Mouse (Mus musculus) midbrain, postnatal 0 days (tissue): ENCODE results near the gene Rapgef1. TPM values are rescaled to one million over a fixed set of nuclear protein-coding genes. Genes with fewer than 3 reads are reported as not detected.
A peak's percentile ranks its signal among the peaks of the same experiment; 100 is the strongest.

ENCODE experiments used
- ATAC-seq: fragments of 200-750 bp; cut with Nextera tagmentation; 2 replicates; pipeline ENCODE4 v1.8.0; 2017; ENCODE audit warnings: moderate number of reproducible peaks, mild to moderate bottlenecking, moderate TSS enrichment, moderate library complexity; ENCODE audit not compliant: low FRiP score
- DNase-seq: peaks from one replicate; pipeline ENCODE4 v3.0.0-alpha.2; 2015; ENCODE audit warnings: low spot score
- H3K27ac ChIP-seq: fragments of 300-500 bp; sonication (generic); 2 replicates; pipeline ENCODE4 v1.5.1; 2014; ENCODE audit warnings: low read depth, mild to moderate bottlenecking, low read length, mixed read lengths
- H3K27me3 ChIP-seq: fragments of 300-500 bp; sonication (generic); 2 replicates; pipeline ENCODE4 v1.6.1; 2014; ENCODE audit warnings: low read length, control low read depth, mixed read lengths; ENCODE audit not compliant: insufficient read depth
- H3K36me3 ChIP-seq: fragments of 300-500 bp; sonication (generic); 2 replicates; pipeline ENCODE4 v1.6.1; 2014; ENCODE audit warnings: low read length, control low read depth, mixed read lengths; ENCODE audit not compliant: insufficient read depth
- H3K4me1 ChIP-seq: fragments of 300-500 bp; sonication (generic); 2 replicates; pipeline ENCODE4 v1.6.1; 2014; ENCODE audit warnings: mild to moderate bottlenecking, control low read depth, antibody characterized with exemption, low read length, mixed read lengths; ENCODE audit not compliant: insufficient read depth
- H3K4me2 ChIP-seq: fragments of 300-500 bp; sonication (generic); 2 replicates; pipeline ENCODE4 v1.6.1; 2014; ENCODE audit warnings: low read depth, mild to moderate bottlenecking, low read length, mixed read lengths; ENCODE audit not compliant: poor library complexity, severe bottlenecking
- H3K4me3 ChIP-seq: fragments of 300-500 bp; sonication (generic); 2 replicates; pipeline ENCODE4 v1.5.1; 2014; ENCODE audit warnings: low read depth, mild to moderate bottlenecking, low read length, moderate library complexity
- H3K9ac ChIP-seq: fragments of 300-500 bp; sonication (generic); replicated peaks from 2 replicates; pipeline ENCODE4 v1.6.1; 2014; ENCODE audit warnings: mild to moderate bottlenecking, low read length, moderate library complexity, mixed read lengths; ENCODE audit not compliant: poor library complexity, severe bottlenecking
- H3K9me3 ChIP-seq: fragments of 300-500 bp; sonication (generic); 2 replicates; pipeline ENCODE4 v1.6.1; 2016; ENCODE audit warnings: low read length, control low read depth
- CTCF ChIP-seq: IDR thresholded peaks from 2 replicates; pipeline ENCODE4 v1.5.1; 2016; ENCODE audit warnings: antibody characterized with exemption, mild to moderate bottlenecking
- WGBS: fragments of 180-500 bp; shearing (Covaris S2); extraction: QIAGEN DNeasy Blood & Tissue Kit; methylation state at CpG from one replicate; pipeline ENCODE4 v1.1.7; 2014; 5-methylcytosine and 5-hydroxymethylcytosine counted together
- polyA plus RNA-seq: library from polyadenylated mRNA; unstranded; fragments of >200 nt; fragmentation: Nextera tagmentation; extraction: Ambion mirVana; gene quantifications from 2 replicates; pipeline ENCODE4 v1.2.1, GENCODE M21; 2015
- total RNA-seq: library from RNA; depleted of rRNA; stranded (reverse); fragments of >200 nt; gene quantifications from 2 replicates; pipeline ENCODE4 v1.2.3, GENCODE M21; 2014

Gene Rapgef1
- total and polyA plus RNA-seq, 2 experiments from 2014 or later, result 16.2 to 109 TPM

DNA sequence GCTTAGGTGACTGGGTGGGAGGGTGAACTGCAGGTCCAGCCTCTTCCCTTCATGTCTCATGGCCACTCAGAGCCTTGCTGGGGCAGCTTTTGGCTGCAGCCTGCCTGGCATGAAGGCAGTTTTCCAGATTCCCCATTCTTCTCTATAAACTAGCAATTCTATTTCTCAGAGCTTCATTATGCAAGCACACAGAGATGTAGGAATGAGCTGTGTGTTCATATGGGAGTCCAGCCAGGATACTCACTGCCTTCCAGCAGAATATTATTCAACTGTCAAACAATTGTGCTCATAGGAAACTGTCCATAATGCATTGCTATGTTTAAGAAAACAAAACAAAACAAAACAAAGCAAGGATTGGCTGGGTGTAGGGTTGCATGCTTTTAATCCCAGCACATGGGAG is 50.2 kb downstream of the Rapgef1 start:
- Histone ChIP-seq H3K9ac (no peak overlapping the region), H3K4me3 (no peak overlapping the region), H3K27ac (no peak overlapping the region), H3K4me2 (no peak overlapping the region), H3K9me3 (no peaks in the 10 kb centered on the region), H3K36me3 (no peaks in the 10 kb centered on the region), H3K4me1 (peaks cover 3% of the 10 kb centered on the region; the same call in 1 of the 2 replicates), H3K27me3 (no peaks in the 10 kb centered on the region)
- TF ChIP-seq CTCF, result no peak
- DNase-seq (peak; percentile 40), ATAC-seq (no peak)

- Histone ChIP-seq H3K27ac (peak overlapping the region; percentile 32; the same call in 1 of the 2 replicates), H3K4me3 (no peak overlapping the region), H3K36me3 (no peaks in the 10 kb centered on the region), H3K4me2 (no peak overlapping the region), H3K27me3 (no peaks in the 10 kb centered on the region), H3K4me1 (peaks cover 3% of the 10 kb centered on the region; the same call in 1 of the 2 replicates), H3K9me3 (no peaks in the 10 kb centered on the region), H3K9ac (no peak overlapping the region)
- TF ChIP-seq CTCF, result peak; percentile 63
- ATAC-seq (peak; percentile 52; the same call in 1 of the 2 replicates), DNase-seq (peak; percentile 80)
- WGBS, result 33% methylated on average over 9 of the region's 9 CpGs
Measured at GRCm38 (mm10) chr2:29670231-29670991, 50.9 kb downstream of the Rapgef1 start.

- H3K4me1 ChIP-seq, result peaks cover 4% of the 10 kb centered on the region
- ATAC-seq, result no peak
- H3K27me3 ChIP-seq, result no peaks in the 10 kb centered on the region
- WGBS, result 54% methylated on average over 4 of the region's 4 CpGs
- no peak overlapping the region for H3K27ac ChIP-seq
- H3K4me3 ChIP-seq, result no peak overlapping the region
- H3K9me3 ChIP-seq, result no peaks in the 10 kb centered on the region
- H3K4me2 ChIP-seq, result no peak overlapping the region
- TF ChIP-seq CTCF, result no peak
- DNase-seq, result no peak
- no peak overlapping the region for H3K9ac ChIP-seq
- H3K36me3 ChIP-seq, result no peaks in the 10 kb centered on the region
Measured at GRCm38 (mm10) chr2:29671374-29671773, 51.9 kb downstream of the Rapgef1 start.

GRCm38 (mm10) chr2:29671856-29672255 is 52.3 kb downstream of the Rapgef1 start:
- H3K4me2 ChIP-seq, result no peak overlapping the region
- ATAC-seq, result no peak
- WGBS, result 67% methylated on average over 3 of the region's 3 CpGs
- no peaks in the 10 kb centered on the region for H3K27me3 ChIP-seq
- H3K4me3 ChIP-seq, result no peak overlapping the region
- peak; percentile 17 for DNase-seq
- H3K9me3 ChIP-seq, result no peaks in the 10 kb centered on the region
- no peak for TF ChIP-seq CTCF
- no peak overlapping the region for H3K27ac ChIP-seq
- no peaks in the 10 kb centered on the region for H3K36me3 ChIP-seq
- peaks cover 6% of the 10 kb centered on the region for H3K4me1 ChIP-seq
- no peak overlapping the region for H3K9ac ChIP-seq

- H3K9me3 ChIP-seq, result no peaks in the 10 kb centered on the region
- 89% methylated on average over 7 of the region's 7 CpGs for WGBS
- H3K27ac ChIP-seq, result no peak overlapping the region
- no peak for TF ChIP-seq CTCF
- peaks cover 5% of the 10 kb centered on the region for H3K4me1 ChIP-seq
- no peaks in the 10 kb centered on the region for H3K36me3 ChIP-seq
- no peak overlapping the region for H3K4me2 ChIP-seq
- no peaks in the 10 kb centered on the region for H3K27me3 ChIP-seq
- no peak overlapping the region for H3K4me3 ChIP-seq
- ATAC-seq, result no peak
- DNase-seq, result no peak
- H3K9ac ChIP-seq, result no peak overlapping the region
Measured at GRCm38 (mm10) chr2:29672746-29673536, 53.4 kb downstream of the Rapgef1 start.

DNA sequence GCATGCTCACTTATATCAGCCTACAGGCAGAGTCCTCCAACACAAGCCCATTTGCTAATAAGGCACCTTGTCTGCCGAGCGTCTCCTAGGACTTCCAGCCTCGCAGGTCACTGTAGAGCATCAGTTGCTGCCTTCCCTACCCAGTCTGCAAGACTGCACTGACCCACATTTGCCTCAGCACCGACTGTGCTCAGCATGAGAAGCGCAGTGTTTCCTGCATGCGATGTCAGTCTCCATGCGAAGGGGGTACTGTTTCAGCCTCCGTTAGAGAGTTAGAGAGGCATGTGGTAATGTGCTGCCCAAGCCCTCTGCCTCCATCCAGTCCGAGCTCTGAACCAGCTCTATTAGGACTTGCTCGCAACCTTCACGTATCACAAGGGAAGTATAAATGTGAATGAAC is 54.6 kb downstream of the Rapgef1 start:
- Histone ChIP-seq H3K36me3 (no peaks in the 10 kb centered on the region), H3K9me3 (no peaks in the 10 kb centered on the region), H3K4me2 (no peak overlapping the region), H3K4me1 (peaks cover 3% of the 10 kb centered on the region; the same call in 1 of the 2 replicates), H3K4me3 (no peak overlapping the region), H3K27me3 (no peaks in the 10 kb centered on the region), H3K9ac (no peak overlapping the region), H3K27ac (no peak overlapping the region)
- WGBS, result 68% methylated on average over 11 of the region's 11 CpGs
- no peak for ATAC-seq
- no peak for TF ChIP-seq CTCF
- DNase-seq, result no peak
